Mouse (Mus musculus) kidney, embryonic 14.5 days (tissue): Measurements from ENCODE around the gene Cpn1. TPM values are rescaled to one million over a fixed set of nuclear protein-coding genes. Genes with fewer than 3 reads are reported as not detected.

Experiments
- ATAC-seq: fragments of 200-750 bp; cut with Nextera tagmentation; 2 replicates; pipeline ENCODE4 v1.8.0; 2017; ENCODE audit warnings: moderate number of reproducible peaks, mild to moderate bottlenecking, moderate TSS enrichment, moderate library complexity; ENCODE audit not compliant: low FRiP score, low TSS enrichment
- H3K27ac ChIP-seq: fragments of 300-500 bp; sonication (generic); 2 replicates; pipeline ENCODE4 v1.5.1; 2014; ENCODE audit warnings: low read depth, mild to moderate bottlenecking, low read length, moderate library complexity, mixed read lengths
- H3K27me3 ChIP-seq: fragments of 300-500 bp; sonication (generic); 2 replicates; pipeline ENCODE4 v1.6.1; 2014; ENCODE audit warnings: mild to moderate bottlenecking, low read length; ENCODE audit not compliant: control insufficient read depth, insufficient read depth
- H3K36me3 ChIP-seq: fragments of 300-500 bp; sonication (generic); 2 replicates; pipeline ENCODE4 v1.6.1; 2014; ENCODE audit warnings: low read length, mixed read lengths; ENCODE audit not compliant: control insufficient read depth, insufficient read depth
- H3K4me1 ChIP-seq: fragments of 300-500 bp; sonication (generic); 2 replicates; pipeline ENCODE4 v1.6.1; 2014; ENCODE audit warnings: low read length, mixed read lengths; ENCODE audit not compliant: control insufficient read depth, insufficient read depth
- H3K4me2 ChIP-seq: fragments of 300-500 bp; sonication (generic); replicated peaks from 2 replicates; pipeline ENCODE4 v1.6.1; 2014; ENCODE audit warnings: low read depth, mild to moderate bottlenecking, low read length
- H3K4me3 ChIP-seq: fragments of 300-500 bp; sonication (generic); 2 replicates; pipeline ENCODE4 v1.5.1; 2014; ENCODE audit warnings: mild to moderate bottlenecking, low read length
- H3K9ac ChIP-seq: fragments of 300-500 bp; sonication (generic); 2 replicates; pipeline ENCODE4 v1.6.1; 2014; ENCODE audit warnings: low read depth, mild to moderate bottlenecking, low read length, moderate library complexity
- H3K9me3 ChIP-seq: fragments of 300-500 bp; sonication (generic); 2 replicates; pipeline ENCODE4 v1.6.1; 2016; ENCODE audit warnings: low read length; ENCODE audit not compliant: control insufficient read depth
- WGBS: fragments of 180-500 bp; shearing (Covaris S2); extraction: QIAGEN DNeasy Blood & Tissue Kit; methylation state at CpG from one replicate; pipeline ENCODE4 v1.1.7; 2014; 5-methylcytosine and 5-hydroxymethylcytosine counted together
- polyA plus RNA-seq: library from polyadenylated mRNA; unstranded; fragments of >200 nt; fragmentation: Nextera tagmentation; extraction: Ambion mirVana; gene quantifications from 2 replicates; pipeline ENCODE4 v1.2.1, GENCODE M21; 2014

The Cpn1 gene
- 20.3 and 32.3 TPM in 2 replicates for polyA plus RNA-seq

DNA sequence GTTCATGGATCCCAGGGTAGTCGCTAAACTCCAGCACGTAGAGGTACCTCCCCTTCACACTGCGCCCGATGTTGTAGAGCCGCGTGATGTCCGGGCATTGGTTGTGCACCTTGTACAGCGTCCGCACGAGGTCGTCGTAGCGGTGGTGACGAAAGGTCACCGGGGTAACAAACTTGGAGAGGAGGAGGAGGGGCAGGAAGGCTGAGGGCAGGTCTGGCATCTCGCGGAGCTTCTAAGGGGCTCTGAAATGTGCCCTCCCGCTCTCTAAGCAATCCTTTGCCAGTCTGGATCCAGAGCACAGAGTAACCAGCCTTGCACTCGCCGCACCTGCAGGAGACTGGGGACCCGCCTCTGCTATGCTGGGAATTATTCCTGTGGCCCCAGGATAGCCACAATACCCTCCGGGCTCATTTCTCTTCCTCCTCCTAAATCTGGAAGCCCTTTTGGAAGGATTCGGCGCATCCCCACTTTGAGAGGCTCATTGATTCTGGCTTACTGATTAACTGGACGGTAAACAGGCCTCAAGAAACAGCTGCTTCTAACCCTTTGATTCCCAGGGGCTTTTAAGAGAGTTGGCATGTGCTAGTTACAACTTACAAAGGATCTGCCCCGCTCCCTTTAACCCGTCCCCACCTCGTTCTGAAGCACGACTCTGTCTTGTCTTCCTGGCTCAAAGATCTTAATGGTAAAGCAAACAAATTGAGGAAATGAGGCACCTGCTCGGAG is at the start of gene Cpn1:
Gene Cpn1 (minus strand): TSS at position 488 of the 726 bp plus-strand sequence.
- peak within 1 kb of the TSS; percentile 20; the same call in 1 of the 2 replicates for H3K4me3 ChIP-seq
- H3K27ac ChIP-seq = peak within 1 kb of the TSS; percentile 42; the same call in 1 of the 2 replicates

DNA sequence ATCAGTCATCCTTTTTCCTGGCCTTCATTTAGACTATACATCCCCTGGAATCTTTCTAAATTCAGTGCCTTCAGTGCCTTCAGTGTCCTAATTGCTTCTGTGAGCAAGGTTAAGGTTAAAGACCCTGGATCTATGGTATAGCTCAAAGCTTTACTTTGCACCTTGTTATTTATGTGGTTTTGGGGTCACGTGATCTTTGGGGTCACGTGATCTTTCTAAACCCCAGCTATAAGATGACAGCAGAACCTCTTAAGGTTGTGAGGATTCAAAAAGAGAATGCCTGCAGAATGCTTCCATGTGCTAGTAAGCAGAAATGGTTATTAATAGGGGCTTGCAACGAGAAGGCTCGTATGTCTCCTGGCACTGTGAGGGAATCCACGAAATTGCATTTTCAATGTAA is 47.0 kb upstream of the Cpn1 start:
- 89% methylated on average over 5 of the region's 5 CpGs for WGBS
- Histone ChIP-seq H3K9me3 (no peaks in the 10 kb centered on the region), H3K9ac (no peak overlapping the region), H3K36me3 (peaks cover 34% of the 10 kb centered on the region), H3K27me3 (no peaks in the 10 kb centered on the region), H3K27ac (no peak overlapping the region), H3K4me1 (no peaks in the 10 kb centered on the region), H3K4me2 (no peak overlapping the region), H3K4me3 (no peak overlapping the region)
- no peak for ATAC-seq

More for the DNA sequence above, at the start of gene Cpn1:
- H3K4me2 ChIP-seq = peak within 1 kb of the TSS; percentile 38
- H3K36me3 ChIP-seq = no peaks in the 10 kb centered on the region
- peak; percentile 60; the same call in 1 of the 2 replicates for ATAC-seq
- no peaks in the 10 kb centered on the region for H3K27me3 ChIP-seq
- H3K9me3 ChIP-seq = no peaks in the 10 kb centered on the region
- WGBS = 12% methylated on average over 30 of the region's 30 CpGs
- no peak within 1 kb of the TSS for H3K9ac ChIP-seq
- H3K4me1 ChIP-seq = no peaks in the 10 kb centered on the region; the same call in 1 of the 2 replicates

DNA sequence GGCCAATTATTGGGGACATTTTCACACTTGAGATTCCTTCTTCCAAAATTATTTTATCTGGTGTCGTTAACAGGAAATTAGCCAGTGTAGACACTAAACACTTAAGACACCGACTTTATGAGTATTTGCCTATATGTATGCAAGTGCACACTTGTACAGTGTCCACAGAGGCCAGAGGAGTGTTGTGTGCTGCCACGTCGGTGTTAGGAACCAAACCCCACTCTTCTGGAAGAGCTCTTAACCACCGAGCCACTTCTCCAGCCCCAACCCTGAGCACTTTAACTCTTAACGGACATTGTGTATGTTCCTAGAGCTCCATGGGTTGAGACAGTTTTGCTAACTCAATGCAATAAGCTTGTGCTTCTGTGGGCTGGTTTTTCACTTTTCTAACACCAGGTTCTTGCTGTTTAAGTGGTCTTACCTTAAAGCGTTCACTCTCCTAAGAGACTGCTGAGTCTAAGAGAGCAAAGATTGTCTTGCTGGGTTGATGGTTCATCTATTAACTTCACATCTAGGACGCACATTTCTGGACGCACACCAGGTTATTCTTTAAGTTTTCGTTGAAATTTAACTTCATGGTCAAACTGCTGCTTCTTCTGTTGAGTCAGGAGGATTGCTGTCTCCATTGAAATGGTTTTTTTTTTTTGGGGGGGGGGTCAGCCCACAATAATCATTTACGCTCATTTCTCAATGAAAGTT is 45.8 kb upstream of the Cpn1 start:
- H3K4me1 ChIP-seq = no peaks in the 10 kb centered on the region
- 82% methylated on average over 11 of the region's 11 CpGs for WGBS
- no peak overlapping the region for H3K27ac ChIP-seq
- no peak overlapping the region for H3K9ac ChIP-seq
- H3K36me3 ChIP-seq = peaks cover 25% of the 10 kb centered on the region
- H3K4me2 ChIP-seq = no peak overlapping the region
- H3K4me3 ChIP-seq = no peak overlapping the region
- H3K9me3 ChIP-seq = no peaks in the 10 kb centered on the region
- no peak for ATAC-seq
- no peaks in the 10 kb centered on the region for H3K27me3 ChIP-seq

DNA sequence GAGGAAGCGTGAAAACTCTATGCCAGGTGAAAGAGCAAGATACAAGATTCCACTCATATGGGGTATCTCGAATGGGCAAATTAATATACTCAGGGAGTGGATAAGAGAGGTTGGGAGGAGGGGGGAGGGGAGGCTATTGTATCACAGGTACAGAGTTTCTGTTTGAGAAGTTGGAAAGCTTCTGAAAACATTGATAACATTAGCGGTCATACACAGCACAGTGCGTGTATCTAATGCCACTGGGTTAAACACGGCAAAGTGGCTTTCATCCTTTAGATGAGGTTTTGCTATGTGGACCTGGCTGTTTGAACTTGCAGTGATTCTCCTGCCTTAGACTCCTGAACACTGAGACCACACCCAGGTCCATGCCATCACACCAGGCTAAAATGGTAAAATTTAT is 43.7 kb upstream of the Cpn1 start:
- Histone ChIP-seq H3K36me3 (peaks cover 12% of the 10 kb centered on the region; the same call in 1 of the 2 replicates), H3K27ac (no peak overlapping the region), H3K4me2 (no peak overlapping the region), H3K4me1 (no peaks in the 10 kb centered on the region; the same call in 1 of the 2 replicates), H3K9ac (no peak overlapping the region), H3K27me3 (no peaks in the 10 kb centered on the region), H3K9me3 (no peaks in the 10 kb centered on the region), H3K4me3 (no peak overlapping the region)
- ATAC-seq = no peak
- WGBS = 87% methylated on average over 5 of the region's 5 CpGs

DNA sequence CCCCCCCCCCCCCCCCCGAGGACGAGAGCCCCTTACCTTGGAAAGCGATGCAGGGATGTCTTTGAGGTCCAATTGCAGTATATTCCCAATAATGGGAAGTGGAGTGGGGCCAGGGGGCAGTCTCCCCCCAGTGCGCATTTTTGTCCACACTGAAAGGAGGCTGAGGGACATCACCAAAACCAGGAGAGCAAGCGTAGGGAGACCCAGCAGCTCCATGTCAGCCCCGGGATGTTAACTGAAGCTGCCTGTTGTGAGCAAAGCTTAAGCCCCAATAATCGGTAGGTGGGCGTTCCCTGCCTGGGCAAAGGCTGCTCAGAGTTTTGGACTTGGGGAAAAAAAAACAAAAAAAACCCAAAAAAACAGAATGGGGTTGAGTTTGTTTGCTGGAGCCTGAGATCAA is 42.6 kb upstream of the Cpn1 start, which contains the start of gene Cyp2c23:
Gene Cyp2c23 (minus strand): TSS at position 237 of the 400 bp plus-strand sequence.
- 87% methylated on average over 7 of the region's 8 CpGs for WGBS
- no peaks in the 10 kb centered on the region for H3K9me3 ChIP-seq
- no peaks in the 10 kb centered on the region; the same call in 1 of the 2 replicates for H3K4me1 ChIP-seq
- peaks cover 3% of the 10 kb centered on the region; the same call in 1 of the 2 replicates for H3K36me3 ChIP-seq
- H3K4me2 ChIP-seq = no peak within 1 kb of the TSS
- no peak within 1 kb of the TSS for H3K27ac ChIP-seq
- no peaks in the 10 kb centered on the region for H3K27me3 ChIP-seq
- no peak within 1 kb of the TSS for H3K4me3 ChIP-seq
- H3K9ac ChIP-seq = no peak within 1 kb of the TSS
- no peak for ATAC-seq

DNA sequence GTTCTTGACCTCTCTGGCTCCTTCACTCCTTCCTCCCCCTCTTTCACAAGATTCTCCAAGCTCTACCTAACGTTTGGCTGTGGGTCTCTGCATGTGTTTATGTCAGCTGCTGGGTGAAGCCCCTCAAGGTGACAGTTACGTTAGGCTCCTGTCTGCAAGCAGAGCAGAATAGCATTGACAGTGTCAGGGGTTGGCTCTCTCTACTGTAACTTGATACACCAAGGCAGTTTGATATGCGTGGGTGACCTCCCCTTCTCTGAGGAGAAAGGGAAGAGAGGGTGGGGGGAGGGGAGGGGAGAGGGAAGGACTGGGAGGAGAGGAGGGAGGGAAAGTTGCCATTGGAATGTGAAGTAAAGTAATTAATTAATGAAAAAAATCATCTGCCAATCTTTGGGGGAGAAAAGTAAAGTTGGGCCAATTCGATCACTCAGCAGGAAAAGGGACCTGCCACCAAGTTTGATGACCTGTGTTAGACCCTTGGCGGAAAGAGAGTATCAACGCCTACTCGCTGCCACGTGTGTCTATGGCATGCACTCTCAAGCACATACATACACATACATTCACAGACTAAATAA is 40.7 kb upstream of the Cpn1 start:
- no peak overlapping the region for H3K27ac ChIP-seq
- H3K9ac ChIP-seq = no peak overlapping the region
- 47% methylated on average over 8 of the region's 8 CpGs for WGBS
- no peaks in the 10 kb centered on the region; the same call in 1 of the 2 replicates for H3K4me1 ChIP-seq
- H3K36me3 ChIP-seq = no peaks in the 10 kb centered on the region
- no peak for ATAC-seq
- H3K9me3 ChIP-seq = no peaks in the 10 kb centered on the region
- no peak overlapping the region for H3K4me2 ChIP-seq
- no peaks in the 10 kb centered on the region for H3K27me3 ChIP-seq
- H3K4me3 ChIP-seq = no peak overlapping the region

DNA sequence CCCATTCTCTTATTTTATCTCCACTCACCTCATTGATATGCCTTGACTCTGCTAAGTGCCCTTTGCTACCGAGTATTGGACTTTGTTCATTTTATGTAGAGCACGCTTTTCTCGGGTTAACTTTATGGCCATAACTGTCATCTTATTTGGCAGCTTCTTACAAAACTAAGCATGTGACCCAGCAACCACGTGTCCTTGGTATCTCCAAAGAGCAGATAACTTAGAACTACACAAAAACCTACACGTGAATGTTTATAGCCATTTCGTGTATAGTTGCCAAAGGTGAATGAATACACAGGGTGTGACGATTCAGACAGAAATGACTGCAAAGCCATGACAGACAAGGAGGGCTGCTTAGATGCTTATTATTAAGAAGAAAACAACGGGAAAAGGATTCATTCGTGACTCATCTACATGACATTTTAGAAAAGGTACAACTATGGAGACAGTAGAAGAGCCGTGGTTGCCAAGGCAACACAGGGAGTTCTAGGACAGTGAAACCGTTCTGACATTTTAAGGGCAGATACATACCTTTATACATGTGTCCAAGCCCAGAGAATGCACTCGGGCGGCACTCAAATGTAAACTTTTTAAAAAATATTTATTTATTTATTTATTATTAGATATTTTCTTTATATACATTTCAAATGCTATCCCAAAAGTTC is 38.7 kb upstream of the Cpn1 start:
- Histone ChIP-seq H3K4me1 (no peaks in the 10 kb centered on the region; the same call in 1 of the 2 replicates), H3K27ac (no peak overlapping the region), H3K9ac (no peak overlapping the region), H3K36me3 (no peaks in the 10 kb centered on the region), H3K9me3 (no peaks in the 10 kb centered on the region), H3K4me2 (no peak overlapping the region), H3K27me3 (no peaks in the 10 kb centered on the region), H3K4me3 (no peak overlapping the region)
- WGBS = 90% methylated on average over 13 of the region's 13 CpGs
- no peak for ATAC-seq

DNA sequence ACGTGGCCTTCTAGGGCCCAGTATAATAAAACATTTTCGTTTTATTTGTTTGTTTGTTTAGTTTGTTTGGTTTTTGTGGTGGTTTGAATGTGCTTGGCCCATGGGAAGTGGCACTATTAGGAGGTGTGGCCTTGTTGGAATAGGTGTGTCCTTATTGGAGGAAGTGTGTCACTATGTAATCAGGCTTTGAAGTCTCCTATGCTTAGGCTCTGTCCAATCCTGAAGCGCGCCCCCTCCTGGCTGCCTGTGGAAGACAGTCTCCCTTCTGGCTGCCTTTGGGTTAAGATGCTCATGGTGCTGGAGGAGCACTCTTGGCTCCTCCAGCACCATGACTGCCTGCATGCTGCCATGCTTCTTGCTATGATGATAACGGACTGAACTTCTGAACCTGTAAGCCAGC is 36.7 kb upstream of the Cpn1 start:
- no peak for ATAC-seq
- Histone ChIP-seq H3K9ac (no peak overlapping the region), H3K4me3 (no peak overlapping the region), H3K27me3 (no peaks in the 10 kb centered on the region), H3K4me2 (no peak overlapping the region), H3K9me3 (no peaks in the 10 kb centered on the region), H3K36me3 (no peaks in the 10 kb centered on the region), H3K27ac (no peak overlapping the region), H3K4me1 (no peaks in the 10 kb centered on the region; the same call in 1 of the 2 replicates)
- WGBS = 73% methylated on average over 5 of the region's 5 CpGs
